Mouse (Mus musculus) hindbrain, embryonic 10.5 days (tissue): ENCODE measurements around the gene Pnpla3. TPM values are rescaled to one million over a fixed set of nuclear protein-coding genes. Genes with fewer than 3 reads are reported as not detected.

Source experiments
- DNase-seq: peaks from one replicate; pipeline ENCODE4 v3.0.0-alpha.2; 2017; ENCODE audit warnings: low spot score
- H3K27ac ChIP-seq: fragments of 300-500 bp; sonication (generic); 2 replicates; pipeline ENCODE4 v1.5.1; 2016; ENCODE audit warnings: mild to moderate bottlenecking, moderate library complexity
- H3K27me3 ChIP-seq: fragments of 300-500 bp; sonication (generic); 2 replicates; pipeline ENCODE4 v1.6.1; 2016; ENCODE audit warnings: mild to moderate bottlenecking; ENCODE audit not compliant: poor library complexity, insufficient read depth, severe bottlenecking
- H3K36me3 ChIP-seq: fragments of 300-500 bp; sonication (generic); 2 replicates; pipeline ENCODE4 v1.6.1; 2016; ENCODE audit warnings: mild to moderate bottlenecking, moderate library complexity
- H3K4me1 ChIP-seq: fragments of 300-500 bp; sonication (generic); replicated peaks from 2 replicates; pipeline ENCODE4 v1.6.1; 2016; ENCODE audit warnings: mild to moderate bottlenecking
- H3K4me3 ChIP-seq: fragments of 300-500 bp; sonication (generic); 2 replicates; pipeline ENCODE4 v1.5.1; 2016; ENCODE audit warnings: mild to moderate bottlenecking, moderate library complexity
- H3K9me3 ChIP-seq: fragments of 300-500 bp; sonication (generic); 2 replicates; pipeline ENCODE4 v1.6.1; 2016; ENCODE audit warnings: mild to moderate bottlenecking, moderate library complexity
- WGBS: fragments of 180-500 bp; shearing (Covaris S2); methylation state at CpG from one replicate; pipeline ENCODE4 v1.1.7; 2016; 5-methylcytosine and 5-hydroxymethylcytosine counted together
- polyA plus RNA-seq: library from polyadenylated mRNA; unstranded; fragments of >200 nt; fragmentation: Nextera tagmentation; extraction: Ambion mirVana; gene quantifications from 2 replicates; pipeline ENCODE4 v1.2.1, GENCODE M21; 2016

The Pnpla3 gene
- polyA plus RNA-seq, 1 experiment from 2014 or later = 0.88 TPM

- Histone ChIP-seq H3K4me3 (no peak overlapping the region), H3K4me1 (peaks cover 16% of the 10 kb centered on the region), H3K27ac (no peak overlapping the region), H3K27me3 (peaks cover 9% of the 10 kb centered on the region; the same call in 1 of the 2 replicates), H3K36me3 (no peaks in the 10 kb centered on the region), H3K9me3 (no peaks in the 10 kb centered on the region)
- DNase-seq = no peak
- 58% methylated on average over 4 of the region's 4 CpGs for WGBS
Measured at GRCm38 (mm10) chr15:84186196-84186595, 18.6 kb downstream of the Pnpla3 start.

DNA sequence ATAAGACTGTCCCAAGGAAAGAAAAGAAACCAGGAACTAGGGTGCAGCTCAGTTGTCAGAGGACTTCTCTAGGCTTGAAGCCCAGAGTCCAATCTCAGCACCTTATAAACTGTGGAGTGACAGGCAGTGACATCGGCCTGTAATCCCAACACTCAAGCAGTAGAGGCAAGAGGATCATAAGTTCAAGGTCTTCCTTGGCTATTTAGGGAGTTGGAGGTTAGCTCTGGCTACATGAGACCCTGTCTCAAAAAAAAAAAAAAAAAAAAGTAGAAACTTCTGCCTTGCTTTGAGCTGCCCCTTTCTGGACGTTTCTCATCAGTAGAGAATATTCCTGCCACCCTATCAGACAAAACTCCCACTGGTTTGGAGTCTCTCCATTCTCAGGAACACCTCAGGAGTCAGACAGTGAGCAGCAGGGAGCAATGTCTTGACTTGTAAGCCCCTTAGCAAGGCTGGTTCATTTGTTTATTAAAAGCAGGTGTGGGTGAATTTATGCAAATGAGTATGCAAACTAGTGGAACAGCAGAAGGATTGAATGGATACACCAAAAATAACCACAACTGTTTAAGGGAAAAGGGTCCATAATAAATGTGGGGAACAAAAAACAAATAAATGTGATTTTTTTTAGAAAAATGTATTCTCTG is 21.4 kb downstream of the Pnpla3 start:
- Histone ChIP-seq H3K4me3 (no peak overlapping the region), H3K36me3 (no peaks in the 10 kb centered on the region)
- 60% methylated on average over 2 of the region's 2 CpGs for WGBS

GRCm38 (mm10) chr15:84189881-84190280 is 22.2 kb downstream of the Pnpla3 start:
- Histone ChIP-seq H3K4me1 (peaks cover 20% of the 10 kb centered on the region; the same call in 1 of the 2 replicates), H3K27ac (no peak overlapping the region), H3K9me3 (no peaks in the 10 kb centered on the region), H3K4me3 (no peak overlapping the region), H3K36me3 (0 out of 2 replicates have a peak, but pooled peaks cover under 1% of the 10 kb centered on the region), H3K27me3 (no peaks in the 10 kb centered on the region)
- no peak for DNase-seq
- 49% methylated on average over 3 of the region's 3 CpGs for WGBS

More for the DNA sequence above, 21.4 kb downstream of the Pnpla3 start:
- H3K27ac ChIP-seq = no peak overlapping the region
- H3K27me3 ChIP-seq = no peaks in the 10 kb centered on the region
- H3K4me1 ChIP-seq = peaks cover 26% of the 10 kb centered on the region
- H3K9me3 ChIP-seq = no peaks in the 10 kb centered on the region
- DNase-seq = no peak

GRCm38 (mm10) chr15:84191724-84192057 is 24.1 kb downstream of the Pnpla3 start:
- WGBS = 1% methylated on average over 9 of the region's 9 CpGs
- H3K36me3 ChIP-seq = peaks cover 18% of the 10 kb centered on the region
- H3K4me3 ChIP-seq = peak overlapping the region; percentile 99
- no peaks in the 10 kb centered on the region for H3K27me3 ChIP-seq
- DNase-seq = no peak
- H3K9me3 ChIP-seq = no peaks in the 10 kb centered on the region
- peaks cover 20% of the 10 kb centered on the region; the same call in 1 of the 2 replicates for H3K4me1 ChIP-seq
- H3K27ac ChIP-seq = peak overlapping the region; percentile 94

GRCm38 (mm10) chr15:84192058-84192791 is 24.6 kb downstream of the Pnpla3 start, which contains the start of gene Samm50:
Samm50 (plus strand) TSS chr15:84192241.
- peak within 1 kb of the TSS; percentile 94 for H3K27ac ChIP-seq
- peaks cover 24% of the 10 kb centered on the region for H3K36me3 ChIP-seq
- H3K9me3 ChIP-seq = no peaks in the 10 kb centered on the region
- DNase-seq = peak; percentile 94
- H3K4me3 ChIP-seq = peak within 1 kb of the TSS; percentile 99
- 4% methylated on average over 48 of the region's 48 CpGs for WGBS
- no peaks in the 10 kb centered on the region for H3K27me3 ChIP-seq
- H3K4me1 ChIP-seq = peaks cover 20% of the 10 kb centered on the region; the same call in 1 of the 2 replicates

GRCm38 (mm10) chr15:84196486-84197165 is 29.0 kb downstream of the Pnpla3 start:
- no peak for DNase-seq
- no peak overlapping the region for H3K4me3 ChIP-seq
- H3K27ac ChIP-seq = no peak overlapping the region
- WGBS = 90% methylated on average over 8 of the region's 8 CpGs
- H3K27me3 ChIP-seq = no peaks in the 10 kb centered on the region
- peaks cover 68% of the 10 kb centered on the region for H3K36me3 ChIP-seq
- peaks cover 16% of the 10 kb centered on the region; the same call in 1 of the 2 replicates for H3K4me1 ChIP-seq
- H3K9me3 ChIP-seq = no peaks in the 10 kb centered on the region

DNA sequence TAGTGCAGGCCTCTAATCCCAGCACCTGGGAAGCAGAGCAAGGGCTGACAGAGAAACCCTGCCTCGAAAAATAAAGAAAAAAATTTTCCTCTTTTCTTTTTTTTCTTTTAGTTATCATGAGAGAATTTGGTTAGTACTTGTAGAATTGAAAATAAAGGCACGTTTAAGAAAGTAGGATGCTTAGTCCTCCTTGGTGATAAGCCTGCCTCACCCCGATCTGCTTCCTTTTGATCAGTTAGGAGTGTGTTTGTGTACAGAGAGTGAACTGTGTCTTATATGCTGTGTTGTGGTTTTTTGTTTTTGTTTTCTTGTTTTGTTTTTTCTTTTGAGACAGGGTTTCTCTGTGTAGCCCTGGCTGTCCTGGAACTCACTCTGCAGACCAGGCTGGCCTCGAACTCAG is 39.7 kb downstream of the Pnpla3 start:
- Histone ChIP-seq H3K27ac (no peak overlapping the region), H3K36me3 (peaks cover 96% of the 10 kb centered on the region), H3K4me1 (peaks cover 16% of the 10 kb centered on the region), H3K27me3 (no peaks in the 10 kb centered on the region), H3K9me3 (no peaks in the 10 kb centered on the region), H3K4me3 (no peak overlapping the region)
- no peak for DNase-seq
- 95% methylated on average over 4 of the region's 4 CpGs for WGBS

- H3K9me3 ChIP-seq = no peaks in the 10 kb centered on the region
- no peaks in the 10 kb centered on the region for H3K27me3 ChIP-seq
- H3K4me3 ChIP-seq = no peak overlapping the region
- H3K4me1 ChIP-seq = peaks cover 40% of the 10 kb centered on the region
- H3K36me3 ChIP-seq = peaks cover 93% of the 10 kb centered on the region
- no peak overlapping the region for H3K27ac ChIP-seq
- DNase-seq = no peak
- WGBS = 86% methylated on average over 11 of the region's 11 CpGs
Measured at GRCm38 (mm10) chr15:84209517-84210412, 42.1 kb downstream of the Pnpla3 start.

DNA sequence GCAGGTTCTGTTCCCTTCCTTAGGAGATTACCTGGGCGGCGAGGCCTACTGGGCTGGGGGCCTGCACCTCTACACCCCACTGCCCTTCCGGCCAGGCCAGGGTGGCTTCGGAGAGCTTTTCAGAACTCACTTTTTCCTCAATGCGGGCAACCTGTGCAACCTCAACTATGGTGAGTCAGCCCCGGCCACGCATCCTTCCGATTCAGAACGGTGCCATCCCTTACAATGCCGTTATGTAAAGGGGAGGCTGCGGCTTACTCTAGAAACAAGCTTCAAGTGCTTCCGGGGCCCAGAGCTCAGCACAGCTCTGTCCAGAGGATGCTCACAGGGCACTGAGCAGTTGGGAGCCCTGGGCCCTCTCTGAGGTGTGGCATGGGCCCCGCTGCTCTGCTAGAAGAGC is 42.8 kb downstream of the Pnpla3 start:
- DNase-seq = no peak
- 93% methylated on average over 13 of the region's 13 CpGs for WGBS
- Histone ChIP-seq H3K4me1 (peaks cover 47% of the 10 kb centered on the region), H3K27me3 (no peaks in the 10 kb centered on the region), H3K27ac (0 out of 2 replicates have a peak overlapping the region, but pooled peaks have one; percentile 29), H3K36me3 (peaks cover 89% of the 10 kb centered on the region), H3K4me3 (no peak overlapping the region), H3K9me3 (no peaks in the 10 kb centered on the region)

- WGBS = 93% methylated on average over 13 of the region's 13 CpGs
- Histone ChIP-seq H3K27me3 (no peaks in the 10 kb centered on the region), H3K4me3 (no peak overlapping the region), H3K4me1 (peaks cover 52% of the 10 kb centered on the region), H3K9me3 (no peaks in the 10 kb centered on the region), H3K27ac (no peak overlapping the region), H3K36me3 (peaks cover 84% of the 10 kb centered on the region)
- no peak for DNase-seq
Measured at GRCm38 (mm10) chr15:84210941-84211340, 43.3 kb downstream of the Pnpla3 start.

DNA sequence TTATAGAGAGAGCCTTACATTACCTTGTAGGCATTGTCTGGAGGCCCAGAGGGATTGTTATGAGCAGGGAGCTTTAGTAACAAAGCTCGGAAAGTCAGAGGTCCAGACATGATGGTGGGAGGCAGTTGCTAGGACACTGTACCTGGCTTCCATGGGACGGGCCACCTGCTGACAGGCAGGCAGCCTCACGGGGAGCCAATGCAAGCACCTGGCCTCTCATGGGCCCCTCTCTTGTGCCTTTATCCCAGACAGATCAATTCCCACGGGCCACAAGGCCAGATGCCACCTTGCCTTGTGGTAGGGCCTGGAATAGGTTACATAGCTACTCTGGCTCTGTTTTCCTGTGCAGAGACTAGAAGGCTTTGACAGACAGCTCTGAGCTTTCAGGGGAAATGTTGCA is 43.9 kb downstream of the Pnpla3 start:
- Histone ChIP-seq H3K9me3 (no peaks in the 10 kb centered on the region), H3K36me3 (peaks cover 78% of the 10 kb centered on the region), H3K27ac (no peak overlapping the region; the same call in 1 of the 2 replicates), H3K4me3 (no peak overlapping the region), H3K4me1 (peaks cover 58% of the 10 kb centered on the region), H3K27me3 (no peaks in the 10 kb centered on the region)
- WGBS = 67% methylated on average over 4 of the region's 4 CpGs
- DNase-seq = no peak
